Mouse (Mus musculus): ENCODE data around the gene Wdfy3. TPM values are rescaled to one million over a fixed set of nuclear protein-coding genes. Genes with fewer than 3 reads are reported as not detected.

Gene Wdfy3
- total and polyA plus RNA-seq, 2 experiments, result 14.4 to 17.0 TPM

- Histone ChIP-seq H3K27ac (replicated peaks; ENCODE audit: insufficient read depth, low read depth, low read length) (no peak overlapping the region), H3K4me1 (ENCODE audit: control insufficient read depth, insufficient read depth, low read length) (peaks cover 32% of the 10 kb centered on the region), H3K9ac (ENCODE audit: low read depth, low read length) (no peak overlapping the region), H3K36me3 (ENCODE audit: control insufficient read depth, insufficient read depth, low read length) (no peaks in the 10 kb centered on the region), H3K79me2 (ENCODE audit: control insufficient read depth, insufficient read depth, low read length) (peaks cover 12% of the 10 kb centered on the region), H3K27me3 (ENCODE audit: control insufficient read depth, insufficient read depth, low read length) (no peaks in the 10 kb centered on the region), H3K4me3 (ENCODE audit: insufficient read depth, low read depth, low read length) (no peak overlapping the region)
- peak; percentile 43 for DNase-seq (ENCODE audit: extremely low read depth, low read depth, low spot score)
- TF ChIP-seq CTCF (IDR thresholded peaks at IDR 0.05; ENCODE audit: low read depth, low read length) (no peak), POLR2A (IDR thresholded peaks at IDR 0.05; ENCODE audit: extremely low read depth, insufficient read depth, low read length) (no peak)
- WGBS, result 33% methylated on average over 7 of the region's 7 CpGs
Observed at GRCm38 (mm10) chr5:102008712-102009111, 61.0 kb downstream of the Wdfy3 start.

DNA sequence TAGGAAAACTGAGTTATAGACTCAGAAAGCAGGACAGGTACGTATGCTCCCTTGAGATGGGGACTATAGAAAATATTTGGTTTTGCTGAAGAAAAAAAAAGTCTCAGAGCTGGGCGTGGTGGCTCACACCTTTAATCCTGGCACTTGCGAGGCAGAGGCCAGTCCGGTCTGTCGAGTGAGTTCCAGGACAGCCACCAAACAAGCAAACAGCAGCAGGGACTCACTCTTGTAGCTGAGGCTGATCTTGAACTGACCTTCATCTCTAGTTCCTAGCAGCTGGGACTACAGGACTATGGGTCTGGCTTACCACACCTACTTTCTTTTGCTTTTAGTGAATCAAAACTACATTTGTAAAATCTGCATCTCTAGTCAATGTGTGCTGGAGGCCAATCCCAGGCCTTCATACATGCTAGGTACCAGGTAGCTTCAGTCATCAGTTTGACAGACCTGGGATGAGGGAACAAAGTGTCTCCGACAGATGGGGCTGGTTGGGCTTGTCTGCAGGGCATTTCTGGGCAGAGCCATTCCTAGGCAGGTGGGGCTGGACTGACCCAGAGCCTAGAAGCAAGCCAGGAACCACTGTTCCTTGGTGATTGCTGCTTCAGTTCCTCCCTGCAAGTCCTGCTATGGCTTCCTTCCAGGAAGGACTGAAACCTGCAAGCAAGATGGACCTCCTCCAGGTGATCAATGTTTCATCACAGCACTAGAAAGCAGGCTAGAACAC lies 63.3 kb downstream of the Wdfy3 start:
- TF ChIP-seq CTCF (IDR thresholded peaks at IDR 0.05; ENCODE audit: low read depth, low read length) (no peak), POLR2A (IDR thresholded peaks at IDR 0.05; ENCODE audit: extremely low read depth, insufficient read depth, low read length) (no peak)
- 85% methylated on average over 6 of the region's 6 CpGs for WGBS
- no peak overlapping the region for H3K4me3 ChIP-seq (ENCODE audit: insufficient read depth, low read depth, low read length)
- H3K9ac ChIP-seq (ENCODE audit: low read depth, low read length), result no peak overlapping the region
- no peak overlapping the region for H3K27ac ChIP-seq (replicated peaks; ENCODE audit: insufficient read depth, low read depth, low read length)
- no peaks in the 10 kb centered on the region for H3K27me3 ChIP-seq (ENCODE audit: control insufficient read depth, insufficient read depth, low read length)
- H3K36me3 ChIP-seq (ENCODE audit: control insufficient read depth, insufficient read depth, low read length), result no peaks in the 10 kb centered on the region
- peaks cover 18% of the 10 kb centered on the region for H3K79me2 ChIP-seq (ENCODE audit: control insufficient read depth, insufficient read depth, low read length)
- peak; percentile 60 for DNase-seq (ENCODE audit: extremely low read depth, low read depth, low spot score)
- peaks cover 28% of the 10 kb centered on the region for H3K4me1 ChIP-seq (ENCODE audit: control insufficient read depth, insufficient read depth, low read length)

DNA sequence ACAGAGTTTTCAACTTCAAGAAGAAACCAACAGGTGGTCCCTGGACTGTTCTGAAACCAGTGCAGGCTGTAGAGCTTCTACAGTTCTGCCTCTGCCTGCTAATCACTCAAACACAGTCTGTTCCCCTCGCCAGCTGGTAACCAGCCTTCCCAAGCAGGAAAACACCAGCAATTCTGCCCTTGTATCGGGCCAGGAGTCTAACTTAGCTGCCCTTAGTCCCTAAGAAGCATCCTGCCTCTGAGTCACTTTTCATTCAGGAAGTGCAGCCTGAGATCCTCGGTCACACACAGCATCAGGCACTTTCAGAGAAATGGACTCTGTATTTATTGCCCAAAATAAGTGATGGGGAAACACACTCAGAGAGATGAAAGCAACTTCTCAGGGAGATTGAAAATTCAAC lies 66.3 kb downstream of the Wdfy3 start:
- no peak overlapping the region for H3K4me3 ChIP-seq (ENCODE audit: insufficient read depth, low read depth, low read length)
- H3K27me3 ChIP-seq (ENCODE audit: control insufficient read depth, insufficient read depth, low read length), result no peaks in the 10 kb centered on the region
- DNase-seq (ENCODE audit: extremely low read depth, low read depth, low spot score), result no peak
- H3K36me3 ChIP-seq (ENCODE audit: control insufficient read depth, insufficient read depth, low read length), result no peaks in the 10 kb centered on the region
- peaks cover 30% of the 10 kb centered on the region for H3K79me2 ChIP-seq (ENCODE audit: control insufficient read depth, insufficient read depth, low read length)
- peaks cover 6% of the 10 kb centered on the region for H3K4me1 ChIP-seq (ENCODE audit: control insufficient read depth, insufficient read depth, low read length)
- H3K27ac ChIP-seq (replicated peaks; ENCODE audit: insufficient read depth, low read depth, low read length), result no peak overlapping the region
- WGBS, result 71% methylated on average over 3 of the region's 3 CpGs
- H3K9ac ChIP-seq (ENCODE audit: low read depth, low read length), result no peak overlapping the region
- TF ChIP-seq CTCF (IDR thresholded peaks at IDR 0.05; ENCODE audit: low read depth, low read length) (no peak), POLR2A (IDR thresholded peaks at IDR 0.05; ENCODE audit: extremely low read depth, insufficient read depth, low read length) (no peak)

DNA sequence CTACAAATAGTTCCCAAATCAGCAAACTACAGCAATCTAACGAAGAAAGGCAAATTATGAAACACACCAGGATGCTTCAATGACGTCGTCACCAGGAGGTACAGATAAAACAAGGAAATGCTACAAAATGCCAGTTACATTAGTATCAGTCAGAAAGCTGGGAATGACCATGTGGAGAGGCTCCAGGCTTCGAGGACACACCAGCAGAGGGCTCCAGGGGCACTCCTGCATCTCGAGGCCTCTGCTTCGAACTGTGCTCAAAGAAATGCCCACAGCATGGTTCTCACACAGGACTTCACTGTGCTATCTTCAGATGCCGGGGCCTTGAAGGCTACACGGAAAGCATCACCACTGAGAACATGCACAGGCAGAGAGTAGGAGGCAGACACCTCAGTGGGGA lies 68.7 kb downstream of the Wdfy3 start:
- Histone ChIP-seq H3K36me3 (ENCODE audit: control insufficient read depth, insufficient read depth, low read length) (no peaks in the 10 kb centered on the region), H3K4me1 (ENCODE audit: control insufficient read depth, insufficient read depth, low read length) (peaks cover 1% of the 10 kb centered on the region), H3K9ac (ENCODE audit: low read depth, low read length) (no peak overlapping the region), H3K4me3 (ENCODE audit: insufficient read depth, low read depth, low read length) (no peak overlapping the region), H3K27me3 (ENCODE audit: control insufficient read depth, insufficient read depth, low read length) (no peaks in the 10 kb centered on the region), H3K79me2 (ENCODE audit: control insufficient read depth, insufficient read depth, low read length) (peaks cover 24% of the 10 kb centered on the region), H3K27ac (replicated peaks; ENCODE audit: insufficient read depth, low read depth, low read length) (no peak overlapping the region)
- 65% methylated on average over 8 of the region's 8 CpGs for WGBS
- no peak for DNase-seq (ENCODE audit: extremely low read depth, low read depth, low spot score)
- TF ChIP-seq POLR2A (IDR thresholded peaks at IDR 0.05; ENCODE audit: extremely low read depth, insufficient read depth, low read length), result no peak
- TF ChIP-seq CTCF (IDR thresholded peaks at IDR 0.05; ENCODE audit: low read depth, low read length), result peak; percentile 50

DNA sequence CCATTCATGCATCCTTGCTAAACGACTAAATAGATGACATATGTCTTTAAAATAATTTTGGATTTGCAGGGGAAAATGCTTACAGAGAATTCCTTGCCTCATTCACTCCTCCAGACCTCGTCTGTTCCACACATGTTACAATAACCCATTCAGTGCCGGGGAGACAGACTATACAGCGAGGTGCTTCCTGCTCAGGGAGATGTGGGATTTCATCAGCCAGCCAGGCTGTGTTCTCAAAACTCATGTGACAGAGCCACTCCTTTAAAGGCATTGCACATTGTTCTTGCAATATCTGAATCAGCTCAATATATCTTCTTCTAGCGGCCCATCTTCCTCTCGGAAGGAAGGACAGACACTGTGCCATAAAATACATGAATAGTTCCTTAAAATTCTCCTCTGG lies 70.8 kb downstream of the Wdfy3 start:
- H3K27ac ChIP-seq (replicated peaks; ENCODE audit: insufficient read depth, low read depth, low read length), result no peak overlapping the region
- DNase-seq (ENCODE audit: extremely low read depth, low read depth, low spot score), result peak; percentile 24
- 0 out of 2 replicates have a peak, but pooled peaks cover under 1% of the 10 kb centered on the region for H3K4me1 ChIP-seq (ENCODE audit: control insufficient read depth, insufficient read depth, low read length)
- no peak overlapping the region for H3K9ac ChIP-seq (ENCODE audit: low read depth, low read length)
- no peaks in the 10 kb centered on the region for H3K36me3 ChIP-seq (ENCODE audit: control insufficient read depth, insufficient read depth, low read length)
- no peak overlapping the region for H3K4me3 ChIP-seq (ENCODE audit: insufficient read depth, low read depth, low read length)
- 77% methylated on average over 6 of the region's 6 CpGs for WGBS
- peaks cover 21% of the 10 kb centered on the region; the same call in 1 of the 2 replicates for H3K79me2 ChIP-seq (ENCODE audit: control insufficient read depth, insufficient read depth, low read length)
- TF ChIP-seq CTCF (IDR thresholded peaks at IDR 0.05; ENCODE audit: low read depth, low read length), result no peak
- no peak for TF ChIP-seq POLR2A (IDR thresholded peaks at IDR 0.05; ENCODE audit: extremely low read depth, insufficient read depth, low read length)
- no peaks in the 10 kb centered on the region for H3K27me3 ChIP-seq (ENCODE audit: control insufficient read depth, insufficient read depth, low read length)

All from liver, adult 2 months (tissue).